Mouse (Mus musculus): Measurements from ENCODE around the gene Ankrd13d.
A peak's percentile ranks its signal among the peaks of the same experiment; 100 is the strongest.
"Not testable (repeated sequence)": the region's sequence is repeated elsewhere in the genome, so short reads cannot be mapped to it uniquely, and the experiment has no call there.

The Ankrd13d gene

DNA sequence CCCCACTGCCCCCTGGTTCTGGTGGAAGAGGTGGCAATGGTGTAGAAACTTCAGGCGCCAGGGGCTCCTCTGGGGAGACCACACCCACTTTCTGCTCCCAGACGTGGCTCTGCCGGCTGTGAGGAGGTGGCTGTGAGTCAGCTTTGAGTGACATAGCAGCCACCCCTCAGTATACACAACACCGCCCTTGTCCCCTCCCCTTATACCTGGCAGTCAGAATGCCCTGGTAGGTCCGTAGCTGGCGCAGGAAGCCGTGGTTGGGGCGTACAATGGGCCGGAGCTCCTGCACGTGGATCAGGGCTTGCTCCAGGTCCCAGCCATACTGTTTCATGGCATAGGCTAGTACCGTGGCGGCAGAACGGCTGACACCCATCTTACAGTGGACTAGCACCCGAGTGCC lies 19.2 kb downstream of the Ankrd13d start:
- no peak for DNase-seq (ENCODE audit: low spot score)

DNA sequence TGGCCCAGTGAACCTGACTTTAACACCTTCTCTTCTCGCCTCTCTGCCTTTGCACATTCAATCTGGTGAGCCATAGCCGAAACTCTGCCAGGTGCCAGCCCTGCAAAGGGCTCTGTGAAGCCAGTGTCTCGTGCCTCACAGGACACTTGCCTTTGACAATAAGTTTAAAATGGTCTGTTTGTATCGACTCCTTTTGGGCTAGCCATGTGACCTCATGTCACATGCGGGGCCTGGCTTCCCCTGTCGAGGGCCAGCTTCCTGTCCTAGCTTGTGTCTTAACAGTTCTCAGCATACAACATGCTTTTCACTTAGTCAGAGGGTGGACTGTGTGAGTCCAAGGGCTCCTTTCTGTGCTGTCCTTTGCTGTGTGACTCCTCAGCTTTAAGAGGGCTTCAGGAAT lies 20.2 kb downstream of the Ankrd13d start:
- no peak for DNase-seq (ENCODE audit: low spot score)

DNA sequence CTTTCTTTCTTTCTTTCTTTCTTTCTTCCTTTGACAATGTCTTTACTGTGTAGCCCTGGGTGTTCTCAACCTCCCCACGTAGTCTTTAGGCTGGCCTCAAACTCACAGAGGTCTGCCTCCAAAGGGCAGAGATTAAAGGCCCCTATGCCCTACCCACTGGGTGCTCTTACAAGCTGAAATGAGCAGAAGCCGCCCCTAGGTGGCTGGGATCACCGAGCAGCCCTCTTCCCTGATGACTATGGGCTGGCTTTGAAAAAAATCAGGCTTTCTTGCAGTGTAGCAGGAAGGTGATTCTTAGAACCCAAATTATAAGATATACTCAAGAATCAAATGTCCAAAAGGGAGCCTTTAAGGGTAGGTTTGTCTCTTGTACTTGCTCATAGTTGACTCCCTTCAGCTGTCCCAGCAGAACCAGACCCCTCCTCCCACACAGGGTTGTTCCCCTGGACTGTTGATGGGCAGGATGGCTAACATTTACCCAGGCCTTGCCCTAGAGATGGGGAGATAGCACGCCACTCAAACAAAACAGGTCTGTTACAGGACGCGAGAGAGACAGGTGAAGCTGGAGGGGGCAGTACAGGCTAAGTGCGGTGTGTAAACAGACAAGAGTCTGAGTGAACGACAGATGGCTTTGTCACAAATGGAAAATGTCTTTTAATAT lies 21.8 kb downstream of the Ankrd13d start:
- no peak for DNase-seq (ENCODE audit: low spot score)

DNA sequence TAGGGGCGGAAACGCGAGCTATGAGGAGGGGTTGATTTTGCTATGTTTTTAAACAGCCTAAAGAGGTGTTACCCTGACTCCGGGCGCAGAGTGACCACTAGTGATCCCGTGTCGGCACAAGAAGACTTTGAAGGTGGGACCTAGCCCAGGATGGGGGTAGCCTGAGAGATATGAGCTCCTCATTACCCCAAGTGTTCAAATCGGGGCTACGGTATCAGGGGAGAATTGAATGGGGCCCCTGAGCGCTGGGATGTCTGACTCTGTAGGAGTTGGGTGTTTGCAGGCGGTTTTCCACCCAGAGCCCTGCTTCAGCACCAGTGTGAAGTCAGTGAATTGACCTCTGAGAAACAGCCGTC lies 25.1 kb downstream of the Ankrd13d start:
- no peak for DNase-seq (ENCODE audit: low spot score)

DNA sequence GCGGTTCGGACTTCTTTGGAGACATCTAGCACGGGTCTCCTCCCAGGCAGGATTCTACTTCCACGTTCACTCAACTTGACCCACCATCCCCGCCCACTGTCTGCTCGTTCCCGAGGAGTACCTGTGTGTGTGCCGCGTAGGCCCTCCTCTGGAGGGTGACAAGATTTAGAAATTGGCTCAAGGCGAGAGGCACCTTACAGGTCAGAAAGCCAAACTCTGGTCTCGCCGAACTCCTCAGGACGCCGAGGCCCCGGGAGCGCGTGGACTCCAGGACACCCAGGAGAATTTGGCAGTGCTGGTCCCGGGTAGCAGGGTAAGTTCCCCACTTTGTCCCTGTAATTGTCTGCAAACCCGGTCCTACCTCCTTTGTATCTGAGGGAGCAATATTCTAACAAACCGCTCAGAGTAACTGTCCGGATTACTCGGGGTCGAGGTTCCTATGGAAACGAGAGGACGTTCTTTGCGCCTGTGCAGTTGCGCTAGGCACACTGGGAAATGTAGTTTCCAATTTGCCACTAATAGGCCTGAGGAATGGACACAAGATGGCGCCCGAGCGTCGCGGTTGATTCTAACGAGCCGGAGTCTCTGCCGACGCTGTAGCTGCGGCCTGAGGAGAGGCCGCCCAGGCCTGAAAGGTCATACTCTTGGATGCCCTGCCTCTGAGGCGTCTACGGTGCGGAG lies 25.6 kb downstream of the Ankrd13d start:
- peak; percentile 90 for DNase-seq (ENCODE audit: low spot score)

GRCm38 (mm10) chr19:4255583-4256162 lies 27.3 kb downstream of the Ankrd13d start:
- DNase-seq (ENCODE audit: low spot score) = no peak

DNA sequence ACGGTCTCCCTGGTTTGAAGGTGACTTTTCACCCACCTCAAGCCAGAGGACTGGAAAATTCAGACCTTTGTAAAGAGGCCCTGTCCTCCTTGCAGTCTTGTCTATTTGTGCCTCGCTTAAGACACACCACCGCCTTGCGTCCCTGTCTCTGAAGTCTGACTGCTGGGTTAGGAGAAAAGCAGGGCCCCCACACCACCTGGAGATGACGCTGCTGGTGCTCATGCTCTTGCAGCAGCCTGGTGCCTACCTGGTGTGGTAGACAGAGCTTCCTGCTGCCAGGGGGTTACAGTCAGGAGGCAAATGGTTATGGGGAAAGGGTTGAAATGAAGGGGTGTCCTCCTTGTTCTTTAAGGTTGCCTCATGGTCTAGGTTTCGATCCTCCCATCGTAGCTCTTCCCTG lies 28.7 kb downstream of the Ankrd13d start:
- DNase-seq (ENCODE audit: low spot score) = no peak

GRCm38 (mm10) chr19:4248683-4249082 lies 34.3 kb downstream of the Ankrd13d start:
- DNase-seq (ENCODE audit: low spot score) = not testable (repeated sequence)

DNA sequence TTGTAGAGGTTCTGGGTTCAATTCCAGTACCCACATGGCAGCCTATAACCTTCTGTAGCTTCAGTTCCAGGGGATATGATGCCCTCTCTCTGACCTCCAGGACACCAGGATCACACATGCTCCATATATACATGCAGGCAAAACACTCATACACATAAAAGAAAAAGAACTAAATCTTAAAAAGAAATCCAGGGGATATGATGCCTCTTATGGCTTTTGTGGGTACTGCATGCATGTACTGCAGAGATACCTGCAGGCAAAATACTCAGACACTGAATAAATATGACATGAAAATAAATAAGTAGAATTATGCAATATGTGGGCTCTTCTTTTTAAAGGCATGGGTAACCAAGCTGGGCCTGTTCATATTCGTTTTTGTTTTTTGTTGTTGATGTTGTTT lies 35.9 kb downstream of the Ankrd13d start:
- DNase-seq (ENCODE audit: low spot score) = no peak

DNA sequence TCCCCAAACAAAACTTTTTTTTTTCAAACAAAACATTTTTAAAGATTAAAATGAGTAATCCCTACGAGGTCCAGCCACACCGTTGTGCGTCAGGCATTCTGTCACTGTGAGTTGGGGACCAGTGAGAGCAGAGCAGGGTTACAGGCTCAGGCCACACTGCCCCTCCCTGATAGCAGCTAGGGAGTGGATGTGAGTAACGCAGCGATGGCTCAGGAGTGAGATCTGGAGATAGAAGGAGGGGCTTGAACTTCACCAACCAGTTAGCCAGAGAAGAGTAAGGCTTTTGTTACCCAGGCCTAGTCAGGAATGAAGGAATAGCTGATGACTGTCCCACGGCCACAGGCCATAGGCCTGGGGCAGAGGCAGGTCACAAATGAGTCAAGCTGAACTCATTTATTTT lies 38.2 kb downstream of the Ankrd13d start:
- DNase-seq (ENCODE audit: low spot score) = no peak

DNA sequence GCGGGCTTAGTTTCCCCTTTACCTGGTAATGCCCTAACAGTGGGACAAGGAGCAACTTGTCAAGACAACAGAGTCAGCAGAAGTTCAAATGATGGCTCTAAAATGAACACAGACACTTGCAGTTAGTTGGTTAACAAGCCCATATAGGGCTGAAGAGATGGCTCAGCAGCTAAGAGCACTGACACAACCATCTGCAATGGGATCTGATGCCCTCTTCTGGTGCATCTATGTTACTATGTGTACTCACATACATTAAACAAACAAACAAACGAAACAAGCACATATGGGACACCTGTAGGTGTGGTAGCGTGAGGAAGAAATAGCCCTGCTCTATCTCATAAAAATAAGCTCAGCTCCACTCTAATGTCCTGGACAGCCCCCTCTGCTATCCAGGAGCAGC lies 40.5 kb downstream of the Ankrd13d start:
- no peak for DNase-seq (ENCODE audit: low spot score)

DNA sequence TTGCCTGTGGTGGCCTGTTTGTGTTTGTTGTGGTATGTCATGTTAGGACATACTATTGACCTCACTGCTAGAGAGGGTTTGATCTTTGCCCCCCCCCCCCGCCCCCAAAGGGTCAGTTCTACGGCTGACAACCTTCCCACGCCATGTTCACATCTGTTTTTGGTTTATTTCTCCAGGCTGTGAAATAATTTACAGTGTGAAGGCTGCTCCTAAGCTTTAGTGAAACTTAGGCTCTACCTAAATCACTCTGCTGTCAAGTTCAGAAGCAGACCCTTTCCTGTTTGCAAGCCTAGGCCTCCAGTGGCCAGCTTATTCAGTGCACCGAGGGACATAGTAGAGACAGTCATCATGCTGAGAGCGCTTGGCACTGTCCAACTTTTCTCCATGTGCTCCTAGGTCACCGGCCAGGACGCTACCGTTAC lies 42.7 kb downstream of the Ankrd13d start:
- DNase-seq (ENCODE audit: low spot score) = no peak

DNA sequence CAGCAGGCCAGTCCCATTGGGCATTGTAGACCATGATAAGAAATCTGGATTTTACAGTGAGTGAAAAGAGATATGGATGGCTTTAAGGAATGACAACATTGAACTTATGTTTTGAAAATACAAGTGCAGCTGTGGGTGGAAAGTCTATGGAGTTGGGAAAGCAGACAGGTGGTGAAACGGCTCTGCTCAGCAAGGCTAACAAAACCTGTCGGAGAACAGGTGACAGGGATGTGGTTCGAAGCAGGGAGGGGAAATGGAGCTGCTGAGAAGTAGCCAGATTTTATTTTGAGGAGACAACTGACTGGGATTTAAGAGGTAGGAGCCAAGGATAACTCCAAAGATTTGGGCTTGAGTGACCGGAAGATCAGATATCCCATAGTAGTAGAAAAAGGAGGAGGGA lies 48.4 kb downstream of the Ankrd13d start:
- DNase-seq (ENCODE audit: low spot score) = no peak

- DNase-seq (ENCODE audit: low spot score) = no peak
Measured at GRCm38 (mm10) chr19:4232651-4233050, 50.3 kb downstream of the Ankrd13d start.

GRCm38 (mm10) chr19:4232186-4232572 lies 50.8 kb downstream of the Ankrd13d start:
- DNase-seq (ENCODE audit: low spot score) = no peak

DNA sequence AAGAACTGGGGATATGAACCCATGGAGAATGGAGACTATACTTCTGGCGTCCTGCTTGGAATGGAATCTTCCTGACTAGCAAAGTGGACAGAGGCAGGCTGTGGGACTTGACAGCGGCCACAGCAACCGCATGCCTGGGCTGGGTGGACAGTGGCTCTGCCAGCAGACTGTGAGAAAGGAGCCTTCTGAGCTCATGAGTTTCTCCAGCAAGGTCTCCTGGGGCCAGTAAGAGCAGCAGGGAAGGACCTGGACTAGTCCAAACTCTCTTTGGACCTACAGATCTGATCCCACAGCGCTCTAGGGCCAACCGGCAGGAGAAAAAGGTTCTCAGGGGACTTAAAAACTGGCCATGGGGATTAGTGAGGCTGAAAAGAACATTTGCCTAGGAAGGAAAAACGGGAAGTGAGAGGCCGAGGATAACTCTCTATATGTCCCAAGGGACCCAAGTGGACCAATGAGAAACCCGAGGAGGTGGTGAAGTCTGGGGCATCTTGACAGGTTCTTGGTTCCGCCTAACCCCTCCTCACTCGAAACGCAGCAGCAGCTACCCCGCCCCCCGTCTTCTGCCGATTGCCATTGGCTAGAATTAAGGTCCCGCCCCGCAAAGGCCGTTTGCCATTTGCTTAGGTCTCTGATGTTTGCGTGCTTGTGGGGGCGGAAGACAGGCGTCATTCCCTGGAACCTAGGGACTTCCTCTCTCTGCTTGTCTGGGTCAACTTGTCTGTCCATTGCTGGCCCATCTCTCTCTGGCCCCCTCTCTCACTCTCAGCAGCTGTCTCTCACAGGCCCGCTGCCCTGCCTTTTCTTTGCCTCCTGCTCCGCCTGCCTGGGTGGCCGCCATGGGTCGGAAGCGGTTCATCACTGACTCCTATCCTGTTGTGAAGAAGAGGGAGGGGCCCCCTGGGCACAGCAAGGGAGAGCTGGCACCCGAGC lies 51.4 kb downstream of the Ankrd13d start, which contains the start of gene Pold4:
TSS of gene Pold4 (plus strand) at position 647 of the 933 bp plus-strand sequence.
- peak; percentile 97 for DNase-seq (ENCODE audit: low spot score)

DNA sequence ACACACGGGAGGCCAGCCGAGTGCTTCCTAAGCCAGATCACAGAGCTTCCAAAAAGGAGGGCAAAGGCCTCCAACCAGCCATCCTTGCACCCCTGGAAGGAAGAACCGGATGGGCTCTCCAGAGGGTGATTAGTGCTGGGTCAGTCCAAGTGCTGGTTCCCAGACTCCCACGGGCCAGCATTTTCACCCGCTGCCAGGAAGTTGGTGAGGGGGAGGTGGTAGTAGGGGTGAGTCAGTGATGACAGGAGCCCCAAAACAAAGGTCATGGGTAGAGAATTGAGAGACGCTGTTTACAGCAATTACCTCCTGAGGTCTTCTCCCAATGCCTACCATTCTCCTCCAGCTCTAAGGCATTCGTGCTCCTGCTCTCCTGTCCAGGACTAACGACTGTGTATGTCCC lies 52.5 kb downstream of the Ankrd13d start:
- DNase-seq (ENCODE audit: low spot score) = no peak

DNA sequence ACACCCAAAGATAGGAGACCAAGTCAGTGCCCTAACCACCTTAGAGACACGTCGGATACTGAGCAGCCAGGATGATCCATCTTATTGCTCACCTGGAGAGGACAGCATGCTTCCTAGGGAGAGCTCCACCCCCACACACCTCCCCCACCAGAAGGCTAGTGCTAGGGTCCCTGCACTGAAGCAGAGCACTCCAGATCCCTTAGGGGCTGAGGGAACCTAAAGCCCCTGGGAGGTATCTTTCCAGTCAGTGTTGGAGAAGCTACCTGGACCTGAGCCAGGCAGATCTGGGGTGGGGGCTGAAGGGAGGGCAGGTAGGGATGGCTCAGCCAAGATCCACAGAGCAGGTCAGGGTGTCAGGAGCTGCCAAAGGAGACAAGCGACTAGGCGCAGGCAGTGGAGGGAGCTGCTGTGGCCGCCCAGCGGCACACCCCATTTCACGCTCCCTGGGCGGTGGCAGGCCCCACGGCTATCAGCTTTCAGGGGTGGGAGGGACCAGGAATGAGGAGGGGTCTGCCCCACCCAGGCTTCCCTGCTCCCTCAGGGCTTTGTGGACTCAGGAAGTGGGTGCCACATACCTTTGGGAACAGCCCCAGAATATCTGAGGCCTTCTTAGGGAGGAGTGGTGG lies 53.4 kb downstream of the Ankrd13d start:
- DNase-seq (ENCODE audit: low spot score) = no peak

- no peak for DNase-seq (ENCODE audit: low spot score)
Measured at GRCm38 (mm10) chr19:4228891-4229290, 54.0 kb downstream of the Ankrd13d start.

- DNase-seq (ENCODE audit: low spot score) = no peak
Measured at GRCm38 (mm10) chr19:4227894-4228678, 54.9 kb downstream of the Ankrd13d start.

- DNase-seq (ENCODE audit: low spot score) = no peak
Measured at GRCm38 (mm10) chr19:4227446-4227845, 55.5 kb downstream of the Ankrd13d start.

Measured in left cerebral cortex, adult 11 months (tissue).